Mouse (Mus musculus): ENCODE measurements around the gene Etv5. TPM values are rescaled to one million over a fixed set of nuclear protein-coding genes. Genes with fewer than 3 reads are reported as not detected.

The Etv5 gene
- polyA plus RNA-seq, 1 experiment from 2014 or later: 23.8 TPM

GRCm38 (mm10) chr16:22335781-22336180 is 103.7 kb downstream of the Etv5 start:
- no peaks in the 10 kb centered on the region for H3K27me3 ChIP-seq (replicated peaks)
- H3K4me3 ChIP-seq: no peak overlapping the region
- no peak overlapping the region for H3K4me2 ChIP-seq
- no peak for ATAC-seq (ENCODE audit: insufficient number of reproducible peaks, low FRiP score)
- H3K4me1 ChIP-seq (replicated peaks): no peaks in the 10 kb centered on the region
- 68% methylated on average over 3 of the region's 3 CpGs for WGBS
- H3K9ac ChIP-seq: no peak overlapping the region
- no peak overlapping the region for H3K27ac ChIP-seq (ENCODE audit: poor library complexity, severe bottlenecking)
- H3K9me3 ChIP-seq (replicated peaks): peaks cover 6% of the 10 kb centered on the region
- no peaks in the 10 kb centered on the region for H3K36me3 ChIP-seq

Other genes with a start within 250 kb of the Etv5 start
- gene Tra2b, start 173.7 kb downstream of the Etv5 start, polyA plus RNA-seq (2016; fragmentation: Nextera tagmentation; extraction: Ambion mirVana): 236 and 251 TPM in 2 replicates
- gene Dgkg, start 217.5 kb upstream of the Etv5 start, polyA plus RNA-seq (2016; fragmentation: Nextera tagmentation; extraction: Ambion mirVana): 0.37 and 0.47 TPM in 2 replicates

Data from heart, embryonic 12.5 days (tissue).